Mouse (Mus musculus): ENCODE results near the gene Edaradd. TPM values are rescaled to one million over a fixed set of nuclear protein-coding genes. Genes with fewer than 3 reads are reported as not detected.

The Edaradd gene
- polyA plus RNA-seq, 1 experiment from 2014 or later, result 5.8 TPM

GRCm38 (mm10) chr13:12510032-12510431 lies 10.2 kb downstream of the Edaradd start:
- Histone ChIP-seq H3K9ac (no peak overlapping the region), H3K27ac (no peak overlapping the region), H3K27me3 (no peaks in the 10 kb centered on the region), H3K9me3 (no peaks in the 10 kb centered on the region), H3K4me1 (no peaks in the 10 kb centered on the region), H3K36me3 (no peaks in the 10 kb centered on the region), H3K4me2 (no peak overlapping the region), H3K4me3 (no peak overlapping the region)
- 88% methylated on average over 6 of the region's 6 CpGs for WGBS
- ATAC-seq (ENCODE audit: insufficient number of reproducible peaks, low FRiP score, low TSS enrichment, low read depth), result no peak

- H3K4me2 ChIP-seq, result no peak overlapping the region
- WGBS, result 87% methylated on average over 6 of the region's 6 CpGs
- no peaks in the 10 kb centered on the region for H3K9me3 ChIP-seq
- no peak overlapping the region for H3K9ac ChIP-seq
- no peaks in the 10 kb centered on the region for H3K36me3 ChIP-seq
- peaks cover 4% of the 10 kb centered on the region; the same call in 1 of the 2 replicates for H3K4me1 ChIP-seq
- no peak overlapping the region for H3K4me3 ChIP-seq
- ATAC-seq (ENCODE audit: insufficient number of reproducible peaks, low FRiP score, low TSS enrichment, low read depth), result no peak
- no peaks in the 10 kb centered on the region for H3K27me3 ChIP-seq
- H3K27ac ChIP-seq, result no peak overlapping the region
Observed at GRCm38 (mm10) chr13:12507426-12507825, 12.8 kb downstream of the Edaradd start.

GRCm38 (mm10) chr13:12505359-12505758 lies 14.9 kb downstream of the Edaradd start:
- Histone ChIP-seq H3K9me3 (no peaks in the 10 kb centered on the region), H3K4me3 (no peak overlapping the region), H3K9ac (no peak overlapping the region), H3K27me3 (no peaks in the 10 kb centered on the region), H3K27ac (no peak overlapping the region), H3K4me1 (peaks cover 4% of the 10 kb centered on the region; the same call in 1 of the 2 replicates), H3K36me3 (no peaks in the 10 kb centered on the region), H3K4me2 (no peak overlapping the region)
- 74% methylated on average over 3 of the region's 3 CpGs for WGBS
- no peak for ATAC-seq (ENCODE audit: insufficient number of reproducible peaks, low FRiP score, low TSS enrichment, low read depth)

GRCm38 (mm10) chr13:12503238-12503751 lies 16.9 kb downstream of the Edaradd start:
- H3K27ac ChIP-seq, result peak overlapping the region; percentile 38; the same call in 1 of the 2 replicates
- no peak for ATAC-seq (ENCODE audit: insufficient number of reproducible peaks, low FRiP score, low TSS enrichment, low read depth)

GRCm38 (mm10) chr13:12502665-12503237 lies 17.5 kb downstream of the Edaradd start:
- no peaks in the 10 kb centered on the region for H3K9me3 ChIP-seq
- no peaks in the 10 kb centered on the region for H3K36me3 ChIP-seq
- H3K27me3 ChIP-seq, result no peaks in the 10 kb centered on the region
- H3K27ac ChIP-seq, result peak overlapping the region; percentile 38; the same call in 1 of the 2 replicates
- no peak overlapping the region for H3K4me2 ChIP-seq
- H3K9ac ChIP-seq, result no peak overlapping the region
- no peak for ATAC-seq (ENCODE audit: insufficient number of reproducible peaks, low FRiP score, low TSS enrichment, low read depth)
- WGBS, result 44% methylated on average over 4 of the region's 4 CpGs
- H3K4me1 ChIP-seq, result peaks cover 4% of the 10 kb centered on the region; the same call in 1 of the 2 replicates
- no peak overlapping the region for H3K4me3 ChIP-seq

More at GRCm38 (mm10) chr13:12503238-12503751, 16.9 kb downstream of the Edaradd start:
- 45% methylated on average over 11 of the region's 11 CpGs for WGBS
- H3K4me1 ChIP-seq, result peaks cover 4% of the 10 kb centered on the region; the same call in 1 of the 2 replicates
- no peaks in the 10 kb centered on the region for H3K9me3 ChIP-seq
- H3K27me3 ChIP-seq, result no peaks in the 10 kb centered on the region
- H3K9ac ChIP-seq, result no peak overlapping the region
- H3K4me3 ChIP-seq, result no peak overlapping the region
- no peak overlapping the region for H3K4me2 ChIP-seq
- H3K36me3 ChIP-seq, result no peaks in the 10 kb centered on the region

- Histone ChIP-seq H3K4me2 (no peak overlapping the region), H3K27me3 (no peaks in the 10 kb centered on the region), H3K9ac (no peak overlapping the region), H3K36me3 (no peaks in the 10 kb centered on the region), H3K9me3 (no peaks in the 10 kb centered on the region), H3K27ac (no peak overlapping the region), H3K4me3 (no peak overlapping the region), H3K4me1 (peaks cover 4% of the 10 kb centered on the region; the same call in 1 of the 2 replicates)
- ATAC-seq (ENCODE audit: insufficient number of reproducible peaks, low FRiP score, low TSS enrichment, low read depth), result no peak
- WGBS, result 72% methylated on average over 7 of the region's 7 CpGs
Observed at GRCm38 (mm10) chr13:12499107-12499506, 21.1 kb downstream of the Edaradd start.

GRCm38 (mm10) chr13:12497809-12498208 lies 22.4 kb downstream of the Edaradd start:
- WGBS, result 66% methylated on average over 8 of the region's 8 CpGs

GRCm38 (mm10) chr13:12494750-12495149 lies 25.5 kb downstream of the Edaradd start:
- H3K9me3 ChIP-seq, result no peaks in the 10 kb centered on the region
- no peak for ATAC-seq (ENCODE audit: insufficient number of reproducible peaks, low FRiP score, low TSS enrichment, low read depth)
- 78% methylated on average over 9 of the region's 9 CpGs for WGBS

More at GRCm38 (mm10) chr13:12497809-12498208, 22.4 kb downstream of the Edaradd start:
- Histone ChIP-seq H3K27ac (no peak overlapping the region), H3K36me3 (no peaks in the 10 kb centered on the region), H3K27me3 (no peaks in the 10 kb centered on the region), H3K4me2 (no peak overlapping the region), H3K4me1 (no peaks in the 10 kb centered on the region), H3K4me3 (no peak overlapping the region), H3K9me3 (no peaks in the 10 kb centered on the region), H3K9ac (no peak overlapping the region)
- no peak for ATAC-seq (ENCODE audit: insufficient number of reproducible peaks, low FRiP score, low TSS enrichment, low read depth)

GRCm38 (mm10) chr13:12492515-12492914 lies 27.7 kb downstream of the Edaradd start:
- ATAC-seq (ENCODE audit: insufficient number of reproducible peaks, low FRiP score, low TSS enrichment, low read depth), result no peak
- H3K4me2 ChIP-seq, result no peak overlapping the region
- no peaks in the 10 kb centered on the region for H3K36me3 ChIP-seq
- H3K9ac ChIP-seq, result no peak overlapping the region
- no peaks in the 10 kb centered on the region for H3K4me1 ChIP-seq
- WGBS, result 93% methylated on average over 3 of the region's 3 CpGs
- no peaks in the 10 kb centered on the region for H3K27me3 ChIP-seq
- H3K4me3 ChIP-seq, result no peak overlapping the region
- H3K27ac ChIP-seq, result no peak overlapping the region
- H3K9me3 ChIP-seq, result no peaks in the 10 kb centered on the region

More at GRCm38 (mm10) chr13:12494750-12495149, 25.5 kb downstream of the Edaradd start:
- no peaks in the 10 kb centered on the region for H3K27me3 ChIP-seq
- no peaks in the 10 kb centered on the region for H3K4me1 ChIP-seq
- no peak overlapping the region for H3K4me3 ChIP-seq
- H3K27ac ChIP-seq, result no peak overlapping the region
- H3K9ac ChIP-seq, result no peak overlapping the region
- no peak overlapping the region for H3K4me2 ChIP-seq
- no peaks in the 10 kb centered on the region for H3K36me3 ChIP-seq

GRCm38 (mm10) chr13:12485640-12486039 lies 34.6 kb downstream of the Edaradd start:
- Histone ChIP-seq H3K27me3 (no peaks in the 10 kb centered on the region), H3K4me1 (no peaks in the 10 kb centered on the region), H3K4me2 (no peak overlapping the region), H3K9me3 (no peaks in the 10 kb centered on the region), H3K9ac (no peak overlapping the region), H3K36me3 (no peaks in the 10 kb centered on the region), H3K27ac (0 out of 2 replicates have a peak overlapping the region, but pooled peaks have one; percentile 33), H3K4me3 (no peak overlapping the region)
- WGBS, result 62% methylated on average over 7 of the region's 7 CpGs
- ATAC-seq (ENCODE audit: insufficient number of reproducible peaks, low FRiP score, low TSS enrichment, low read depth), result peak; percentile 64; the same call in 1 of the 2 replicates

GRCm38 (mm10) chr13:12485197-12485596 lies 35.0 kb downstream of the Edaradd start:
- H3K27ac ChIP-seq, result peak overlapping the region; percentile 33; the same call in 1 of the 2 replicates
- no peak for ATAC-seq (ENCODE audit: insufficient number of reproducible peaks, low FRiP score, low TSS enrichment, low read depth)
- no peak overlapping the region for H3K9ac ChIP-seq

GRCm38 (mm10) chr13:12479802-12480201 lies 40.4 kb downstream of the Edaradd start:
- Histone ChIP-seq H3K4me2 (no peak overlapping the region), H3K4me3 (no peak overlapping the region), H3K27ac (no peak overlapping the region), H3K4me1 (no peaks in the 10 kb centered on the region), H3K9me3 (no peaks in the 10 kb centered on the region), H3K9ac (no peak overlapping the region), H3K27me3 (no peaks in the 10 kb centered on the region), H3K36me3 (no peaks in the 10 kb centered on the region)
- WGBS, result 65% methylated on average over 6 of the region's 6 CpGs
- ATAC-seq (ENCODE audit: insufficient number of reproducible peaks, low FRiP score, low TSS enrichment, low read depth), result no peak

More at GRCm38 (mm10) chr13:12485197-12485596, 35.0 kb downstream of the Edaradd start:
- H3K36me3 ChIP-seq, result no peaks in the 10 kb centered on the region
- H3K4me2 ChIP-seq, result no peak overlapping the region
- no peaks in the 10 kb centered on the region for H3K27me3 ChIP-seq
- H3K9me3 ChIP-seq, result no peaks in the 10 kb centered on the region
- H3K4me3 ChIP-seq, result no peak overlapping the region
- H3K4me1 ChIP-seq, result no peaks in the 10 kb centered on the region
- 48% methylated on average over 2 of the region's 2 CpGs for WGBS
